Comparison of ENCODE assay signal across 8 mouse cellular contexts in genomic region chr19:58979436-58980055, GRCm38 (mm10). TPM values are rescaled to one million over a fixed set of nuclear protein-coding genes. Genes with fewer than 3 reads are reported as not detected.
DNase-seq lines count a peak whose midpoint lies in the region; ATAC-seq and TF ChIP-seq lines count a peak whose summit lies in the region.

No protein-coding gene starts in this region.

- no peak overlapping the region for H3K27ac ChIP-seq in limb, embryonic 13.5 days
- no peak overlapping the region for H3K27ac ChIP-seq in limb, embryonic 10.5 days
- peak overlapping the region; percentile 61 for H3K27ac ChIP-seq in bone marrow macrophage, adult 2 months (ENCODE audit: insufficient read depth, low read depth, low read length)
- H3K27ac ChIP-seq in midbrain, embryonic 14.5 days (replicated peaks; ENCODE audit: low read depth, low read length) = no peak overlapping the region
- no peak overlapping the region for H3K27ac ChIP-seq in thymus, adult 2 months (ENCODE audit: control insufficient read depth, insufficient read depth, low read length)

- ATAC-seq in limb, embryonic 13.5 days (ENCODE audit: low FRiP score, low read depth) = no peak
- ATAC-seq in midbrain, embryonic 14.5 days (ENCODE audit: low FRiP score, low TSS enrichment) = no peak

- H3K4me2 ChIP-seq in limb, embryonic 13.5 days (replicated peaks) = peak overlapping the region; percentile 35; the same call in 1 of the 2 replicates
- peak overlapping the region; percentile 17 for H3K4me2 ChIP-seq in midbrain, embryonic 14.5 days (ENCODE audit: low read length)

- 0 out of 2 replicates have a peak overlapping the region, but pooled peaks have one; percentile 12 for H3K4me3 ChIP-seq in limb, embryonic 13.5 days
- no peak overlapping the region for H3K4me3 ChIP-seq in limb, embryonic 10.5 days
- peak overlapping the region; percentile 56 for H3K4me3 ChIP-seq in bone marrow macrophage, adult 2 months (ENCODE audit: insufficient read depth, low read length)
- no peak overlapping the region for H3K4me3 ChIP-seq in midbrain, embryonic 14.5 days (replicated peaks; ENCODE audit: low read depth, low read length)
- no peak overlapping the region for H3K4me3 ChIP-seq in thymus, adult 2 months (ENCODE audit: control insufficient read depth, insufficient read depth, low read length)

- WGBS in limb, embryonic 13.5 days = 31% methylated on average over 13 of the region's 13 CpGs
- WGBS in limb, embryonic 10.5 days = 70% methylated on average over 13 of the region's 13 CpGs
- 12% methylated on average over 13 of the region's 13 CpGs for WGBS in midbrain, embryonic 14.5 days
- 60% methylated on average over 13 of the region's 13 CpGs for WGBS in thymus, adult 2 months

- peak; percentile 58 to 85 for DNase-seq in adrenal gland, adult (ENCODE audit: inconsistent age in 2 of 2, low spot score in 1 of 2)
- DNase-seq in adrenal gland, postnatal 4 days (ENCODE audit: low spot score in 2 of 2) = no peak
- no peak for DNase-seq in limb, embryonic 10.5 days (ENCODE audit: low spot score)
- peak; percentile 8 to 20 for DNase-seq in gastrocnemius, postnatal 36 days
- DNase-seq in midbrain, embryonic 14.5 days = peak; percentile 82
- no peak for DNase-seq in thymus, adult 2 months

- no peak overlapping the region for H3K9ac ChIP-seq in limb, embryonic 13.5 days
- H3K9ac ChIP-seq in midbrain, embryonic 14.5 days (replicated peaks; ENCODE audit: low read length) = no peak overlapping the region

- intact Hi-C loops in gastrocnemius, postnatal 36 days (cut with DNase I) = no loop called here

- TF ChIP-seq POLR2A in bone marrow macrophage, adult 2 months (IDR thresholded peaks at IDR 0.05; ENCODE audit: borderline replicate concordance, low read depth, low read length) = no peak
- no peak for TF ChIP-seq POLR2A in thymus, adult 2 months (IDR thresholded peaks at IDR 0.05; ENCODE audit: control insufficient read depth, extremely low read depth, insufficient read depth, low read length, poor library complexity)

- H3K4me1 ChIP-seq in limb, embryonic 13.5 days = peaks cover 42% of the 10 kb centered on the region
- H3K4me1 ChIP-seq in limb, embryonic 10.5 days = peaks cover 33% of the 10 kb centered on the region
- H3K4me1 ChIP-seq in bone marrow macrophage, adult 2 months (ENCODE audit: control insufficient read depth, insufficient read depth, low read length) = peaks cover 22% of the 10 kb centered on the region
- H3K4me1 ChIP-seq in midbrain, embryonic 14.5 days (ENCODE audit: control insufficient read depth, insufficient read depth, low read length) = peaks cover 8% of the 10 kb centered on the region; the same call in 1 of the 2 replicates
- H3K4me1 ChIP-seq in thymus, adult 2 months (replicated peaks; ENCODE audit: control insufficient read depth, insufficient read depth, low read length) = no peaks in the 10 kb centered on the region

- no peak for TF ChIP-seq CTCF in bone marrow macrophage, adult 2 months (IDR thresholded peaks at IDR 0.05; ENCODE audit: low read depth, low read length)
- TF ChIP-seq CTCF in thymus, adult 2 months (IDR thresholded peaks at IDR 0.05; ENCODE audit: borderline replicate concordance, control insufficient read depth, extremely low read depth, insufficient read depth, low read length, poor library complexity) = no peak

- H3K9me3 ChIP-seq in limb, embryonic 13.5 days = no peaks in the 10 kb centered on the region
- no peaks in the 10 kb centered on the region for H3K9me3 ChIP-seq in limb, embryonic 10.5 days (replicated peaks)
- no peaks in the 10 kb centered on the region for H3K9me3 ChIP-seq in midbrain, embryonic 14.5 days (ENCODE audit: control insufficient read depth, low read length)

- no peaks in the 10 kb centered on the region for H3K36me3 ChIP-seq in limb, embryonic 13.5 days
- no peaks in the 10 kb centered on the region for H3K36me3 ChIP-seq in limb, embryonic 10.5 days
- no peaks in the 10 kb centered on the region for H3K36me3 ChIP-seq in midbrain, embryonic 14.5 days (ENCODE audit: control insufficient read depth, insufficient read depth, low read length)
- H3K36me3 ChIP-seq in thymus, adult 2 months (ENCODE audit: control insufficient read depth, insufficient read depth, low read length) = no peaks in the 10 kb centered on the region

- peaks cover 31% of the 10 kb centered on the region for H3K27me3 ChIP-seq in limb, embryonic 13.5 days
- H3K27me3 ChIP-seq in limb, embryonic 10.5 days (ENCODE audit: low read depth, poor library complexity, severe bottlenecking) = peaks cover 5% of the 10 kb centered on the region; the same call in 1 of the 2 replicates
- H3K27me3 ChIP-seq in midbrain, embryonic 14.5 days (ENCODE audit: control insufficient read depth, insufficient read depth, low read length) = peaks cover 74% of the 10 kb centered on the region
- H3K27me3 ChIP-seq in thymus, adult 2 months (ENCODE audit: control insufficient read depth, insufficient read depth, low read length) = no peaks in the 10 kb centered on the region

RNA-seq across cellular contexts. Expression of gene Hspa12a, which starts 36.1 kb away (rescaled TPM):
- total RNA-seq in adrenal gland, postnatal 4 days (2021) = 10 to 100 TPM; 76.5 to 78.5 TPM
- polyA plus RNA-seq in limb, embryonic 13.5 days (2015; fragmentation: Nextera tagmentation; extraction: Ambion mirVana) = 5.0 TPM in 2 replicates
- polyA plus RNA-seq in limb, embryonic 10.5 days (2016; fragmentation: Nextera tagmentation; extraction: Ambion mirVana) = 3.1 and 3.6 TPM in 2 replicates
- polyA plus RNA-seq in bone marrow macrophage, adult 2 months (2012; ENCODE audit: insufficient read depth, insufficient read length, missing spikeins) = 0.45 TPM in 1 of 2 replicates, not detected in the other
- 1 to 10 TPM; 4.0 to 6.4 TPM for total RNA-seq in gastrocnemius, postnatal 36 days (2021)
- polyA plus RNA-seq in midbrain, embryonic 14.5 days (2014; fragmentation: Nextera tagmentation; extraction: Ambion mirVana) = 31.9 and 35.2 TPM in 2 replicates
- 1.5 and 3.3 TPM in 2 replicates for polyA plus RNA-seq in thymus, adult 2 months (2012; rRNA removed)

RNA-seq across cellular contexts. Expression of gene Eno4, which starts 36.3 kb away (rescaled TPM):
- under 1 TPM; 0.31 to 0.45 TPM for total RNA-seq in adrenal gland, postnatal 4 days (2021)
- 0.37 and 0.42 TPM in 2 replicates for polyA plus RNA-seq in limb, embryonic 13.5 days (2015; fragmentation: Nextera tagmentation; extraction: Ambion mirVana)
- polyA plus RNA-seq in limb, embryonic 10.5 days (2016; fragmentation: Nextera tagmentation; extraction: Ambion mirVana) = 0.51 and 0.79 TPM in 2 replicates
- not detected in 2 replicates for polyA plus RNA-seq in bone marrow macrophage, adult 2 months (2012; ENCODE audit: insufficient read depth, insufficient read length, missing spikeins)
- total RNA-seq in gastrocnemius, postnatal 36 days (2021) = not detected
- 0.49 and 0.66 TPM in 2 replicates for polyA plus RNA-seq in midbrain, embryonic 14.5 days (2014; fragmentation: Nextera tagmentation; extraction: Ambion mirVana)
- polyA plus RNA-seq in thymus, adult 2 months (2012; rRNA removed) = 0.09 and 0.14 TPM in 2 replicates

Comparison
In these comparisons a context has a peak if more than half of its experiments do, and no peak if none do; other contexts are left out.
1. DNase-seq: peak in adrenal gland, adult (2 of 2), gastrocnemius, postnatal 36 days (2 of 2) and midbrain, embryonic 14.5 days (single experiment); none in adrenal gland, postnatal 4 days (0 of 2), limb, embryonic 10.5 days (single experiment) and thymus, adult 2 months (single experiment).
2. H3K4me3 ChIP-seq: peak in limb, embryonic 13.5 days (single experiment) and bone marrow macrophage, adult 2 months (single experiment); none in limb, embryonic 10.5 days (single experiment), midbrain, embryonic 14.5 days (single experiment) and thymus, adult 2 months (single experiment).